Comparison of ENCODE assay signal across 17 mouse cellular contexts in the genomic region with DNA sequence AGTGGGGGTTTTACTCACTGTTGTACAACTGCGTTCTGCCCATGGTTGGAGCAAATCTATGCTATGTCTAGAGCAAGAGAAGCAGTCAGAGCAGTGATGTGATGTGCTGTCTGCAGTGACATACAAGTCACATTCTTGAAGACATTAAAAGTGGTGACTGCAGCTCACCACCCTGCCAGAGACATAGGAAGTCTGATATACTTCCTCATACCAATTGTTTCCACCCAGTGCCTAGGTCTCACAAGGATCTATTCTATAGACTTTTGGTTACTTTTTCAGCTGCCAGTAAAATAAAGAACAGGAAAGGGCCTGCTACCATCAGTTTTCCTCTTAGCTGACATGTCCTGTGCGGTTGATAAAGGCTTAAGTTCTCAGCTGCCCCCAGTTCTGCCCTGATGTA.
"Had no signal": no experiment of that assay in that cellular context is flagged by ENCODE, and none has a peak within 500 bp of the region (broad histone marks: within the 10 kb centered on the region; RNA-seq: fewer than 3 reads in every experiment).

No protein-coding gene starts in this region.

- H3K9ac ChIP-seq: kidney, embryonic 15.5 days; liver, embryonic 13.5 days; midbrain, embryonic 13.5 days had no signal

- H3K27ac ChIP-seq: kidney, embryonic 15.5 days; left cerebral cortex, adult 2 months; liver, embryonic 13.5 days; macrophage; midbrain, embryonic 10.5 days; midbrain, embryonic 13.5 days had no signal

- H3K4me3 ChIP-seq: kidney, embryonic 15.5 days; left cerebral cortex, adult 2 months; liver, embryonic 13.5 days; megakaryocyte, embryonic 14.5 days; midbrain, embryonic 10.5 days; midbrain, embryonic 13.5 days; myocyte had no signal

- H3K4me1 ChIP-seq: liver, embryonic 13.5 days; megakaryocyte, embryonic 14.5 days; midbrain, embryonic 10.5 days; midbrain, embryonic 13.5 days had no signal

- H3K36me3 ChIP-seq: kidney, embryonic 15.5 days; liver, embryonic 13.5 days; midbrain, embryonic 10.5 days; midbrain, embryonic 13.5 days had no signal

- H3K9me3 ChIP-seq: kidney, embryonic 15.5 days; liver, embryonic 13.5 days; megakaryocyte, embryonic 14.5 days; midbrain, embryonic 10.5 days; midbrain, embryonic 13.5 days had no signal

- DNase-seq: kidney, adult 8-10 months; kidney, postnatal 10 days; kidney, postnatal 36 days; layer of hippocampus, postnatal 36 days; liver, embryonic 13.5 days; lung, adult 2 months; lung, postnatal 14 days; thymus, postnatal 25 days had no signal

- H3K27me3 ChIP-seq: kidney, embryonic 15.5 days; liver, embryonic 13.5 days; megakaryocyte, embryonic 14.5 days; midbrain, embryonic 13.5 days had no signal

- H3K4me2 ChIP-seq: kidney, embryonic 15.5 days; liver, embryonic 13.5 days; midbrain, embryonic 13.5 days had no signal

- ATAC-seq: intestine, postnatal 0 days; midbrain, embryonic 13.5 days; midbrain, embryonic 16.5 days had no signal
